Mouse (Mus musculus) right cerebral cortex, adult 18-20 months (tissue): ENCODE results near the gene Mast4.
"Not testable (repeated sequence)": the region's sequence is repeated elsewhere in the genome, so short reads cannot be mapped to it uniquely, and the experiment has no call there.

Experiments
- DNase-seq: peaks from one replicate; pipeline ENCODE4 v3.0.0; 2022; ENCODE audit warnings: mixed read lengths

Gene Mast4

GRCm38 (mm10) chr13:102733063-102733462 is 601.2 kb downstream of the Mast4 start:
- DNase-seq: no peak

- not testable (repeated sequence) for DNase-seq
These were observed 605.3 kb downstream of the Mast4 start for GRCm38 (mm10) chr13:102728951-102729350.

DNA sequence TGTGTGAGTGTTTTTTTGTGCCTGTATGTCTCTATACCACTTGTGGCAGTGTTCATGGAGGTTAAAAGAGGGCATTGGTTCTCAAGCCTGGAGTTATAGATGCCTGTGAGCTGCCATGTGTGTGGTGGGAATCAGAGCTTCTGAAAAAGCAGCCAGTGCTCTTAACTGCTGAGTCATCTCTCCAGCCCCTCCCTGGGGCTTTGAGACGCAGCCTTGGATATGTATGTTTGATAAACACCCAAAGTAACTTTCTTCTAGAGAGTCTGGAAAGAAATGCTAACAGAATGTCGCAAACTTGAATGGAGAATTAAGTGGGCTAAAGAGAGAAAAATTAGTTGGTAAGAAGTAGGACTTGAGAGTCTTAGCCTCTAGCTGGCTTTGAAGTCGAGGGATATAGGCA is 606.3 kb downstream of the Mast4 start:
- no peak for DNase-seq

DNA sequence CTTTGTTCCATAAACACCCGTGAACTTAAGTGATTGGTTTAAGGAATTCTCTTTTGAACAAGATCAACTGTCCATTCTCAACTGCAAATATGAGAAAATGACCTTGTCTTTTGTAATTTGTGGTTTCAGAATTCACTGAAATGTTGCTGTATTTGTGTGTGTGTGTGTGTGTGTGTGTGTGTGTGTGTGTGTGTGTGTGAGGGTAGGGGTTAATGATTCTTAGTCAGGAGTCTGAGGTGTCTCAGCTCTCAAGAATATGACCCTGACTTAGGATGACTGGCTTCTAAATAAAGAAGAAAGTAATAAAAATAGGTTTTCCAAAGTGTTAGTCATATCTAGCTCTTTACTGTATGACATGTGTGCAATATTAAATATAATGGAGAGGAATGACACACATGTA is 607.4 kb downstream of the Mast4 start:
- no peak for DNase-seq

DNA sequence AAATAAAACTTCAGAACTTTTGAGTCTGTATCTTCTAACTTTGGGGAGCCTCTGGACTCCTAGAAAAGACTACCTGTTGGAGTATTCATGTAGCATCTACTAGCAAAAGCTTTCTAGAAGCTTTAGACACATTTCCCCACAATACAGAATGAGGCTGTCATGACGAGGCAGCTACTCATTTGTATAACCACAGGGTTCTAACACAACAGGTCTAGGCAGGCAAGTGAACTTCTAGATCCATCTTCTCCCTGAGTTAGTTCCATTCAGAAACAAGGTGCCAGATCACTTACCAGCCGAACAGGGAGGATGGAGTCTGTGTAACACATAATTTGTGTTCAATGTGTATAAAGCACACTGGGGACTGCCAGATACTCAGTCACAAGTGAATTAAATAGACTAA is 608.4 kb downstream of the Mast4 start:
- DNase-seq: no peak

DNA sequence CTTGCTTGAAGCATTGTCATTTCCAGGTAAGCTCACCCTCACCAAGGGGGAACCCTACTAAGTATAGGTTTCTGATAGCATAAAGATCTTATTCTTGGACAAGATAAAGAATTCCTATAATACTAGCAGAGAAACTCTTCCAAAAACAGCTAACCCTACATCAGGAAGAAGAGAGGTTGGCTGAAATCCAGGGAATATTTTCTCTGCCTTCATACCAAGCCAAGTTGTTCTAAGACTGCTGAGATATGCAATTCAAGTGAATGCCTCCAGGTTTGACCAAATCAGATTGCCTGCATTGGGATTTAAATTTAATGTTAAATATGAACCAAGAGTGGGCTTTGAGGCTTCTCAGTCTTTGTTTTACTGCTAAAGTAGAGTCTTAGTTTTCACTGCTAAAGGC is 608.9 kb downstream of the Mast4 start:
- DNase-seq: no peak

- DNase-seq: no peak
These were observed 617.3 kb downstream of the Mast4 start for GRCm38 (mm10) chr13:102716973-102717372.

GRCm38 (mm10) chr13:102700744-102701143 is 633.6 kb downstream of the Mast4 start:
- no peak for DNase-seq

DNA sequence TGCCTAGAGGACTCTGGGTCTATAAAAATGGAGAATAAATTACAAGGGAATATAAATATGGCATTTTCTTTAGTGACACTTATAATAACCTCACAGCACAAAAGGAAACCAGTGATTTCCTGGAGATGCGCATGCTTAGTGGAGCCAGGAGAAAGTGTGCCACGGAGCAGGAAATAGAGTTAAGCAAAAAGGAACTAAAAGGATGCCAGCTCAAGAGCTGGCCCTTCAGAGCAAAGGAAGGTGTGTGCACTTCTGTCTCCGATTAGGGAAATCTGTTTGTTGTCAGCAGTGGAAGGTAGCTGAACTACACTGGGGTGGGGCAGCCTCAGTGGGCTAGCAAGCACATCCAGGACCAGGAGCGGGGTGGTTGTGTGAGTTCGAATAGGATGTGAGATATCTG is 634.1 kb downstream of the Mast4 start:
- no peak for DNase-seq

DNA sequence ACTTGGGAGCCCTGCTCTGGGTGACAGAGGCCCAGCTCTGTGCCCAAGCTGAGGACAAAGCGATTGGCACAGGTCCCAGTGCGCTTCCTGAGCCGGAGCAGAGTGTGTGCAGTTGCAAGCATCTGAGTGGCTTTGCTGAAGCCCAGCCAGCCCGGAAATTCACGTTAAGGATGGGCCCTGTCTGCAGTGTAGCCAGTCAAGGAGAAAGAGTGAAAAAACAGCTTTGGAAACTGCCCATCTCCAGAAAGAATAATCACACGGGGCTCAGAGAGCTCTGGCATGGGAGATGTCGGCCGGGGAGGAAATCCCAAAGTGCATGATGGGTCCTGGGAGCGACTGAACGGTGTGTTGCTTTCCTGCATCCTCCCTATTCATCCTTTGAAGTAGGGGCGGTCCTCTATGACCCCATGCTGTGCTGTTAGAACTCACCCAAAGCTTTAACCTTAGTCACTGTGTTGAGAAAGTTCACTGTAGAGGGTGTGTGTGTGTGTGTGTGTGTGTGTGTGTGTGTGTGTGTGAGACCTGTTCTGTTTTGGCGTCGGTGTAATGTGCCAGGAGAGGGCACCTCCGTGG is 635.5 kb downstream of the Mast4 start:
- peak; percentile 68 for DNase-seq

GRCm38 (mm10) chr13:102698335-102698734 is 636.0 kb downstream of the Mast4 start:
- DNase-seq: no peak

- no peak for DNase-seq
These were observed 639.0 kb downstream of the Mast4 start for GRCm38 (mm10) chr13:102695121-102695905.

GRCm38 (mm10) chr13:102694154-102694553 is 640.1 kb downstream of the Mast4 start:
- no peak for DNase-seq

DNA sequence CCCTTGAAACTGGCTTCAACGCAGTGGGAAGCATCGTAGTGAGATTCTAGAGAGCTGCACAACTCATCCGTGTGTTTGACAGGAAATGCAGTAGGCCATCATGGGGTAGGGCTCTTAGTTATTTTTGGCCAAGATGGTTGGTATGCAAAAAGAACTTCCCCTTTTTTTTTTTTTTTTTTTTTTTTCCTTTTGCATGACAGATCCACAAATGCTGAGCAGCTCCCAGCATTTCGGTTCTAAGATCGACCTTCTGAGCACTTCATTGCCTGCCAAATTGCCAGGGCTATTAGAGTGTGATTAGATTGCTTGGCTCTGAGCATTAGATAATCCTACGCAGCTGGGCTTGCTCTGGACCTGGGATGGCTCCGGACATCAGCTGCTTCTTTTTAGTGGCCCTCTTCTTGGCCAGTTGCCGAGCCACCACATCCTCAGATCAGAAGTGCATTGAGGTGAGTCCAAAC is 640.9 kb downstream of the Mast4 start, which contains the start of gene Cd180:
Gene Cd180 (plus strand): TSS at position 218 of the 461 bp plus-strand sequence.
- DNase-seq: peak; percentile 4

GRCm38 (mm10) chr13:102691408-102692150 is 642.7 kb downstream of the Mast4 start:
- DNase-seq: no peak

DNA sequence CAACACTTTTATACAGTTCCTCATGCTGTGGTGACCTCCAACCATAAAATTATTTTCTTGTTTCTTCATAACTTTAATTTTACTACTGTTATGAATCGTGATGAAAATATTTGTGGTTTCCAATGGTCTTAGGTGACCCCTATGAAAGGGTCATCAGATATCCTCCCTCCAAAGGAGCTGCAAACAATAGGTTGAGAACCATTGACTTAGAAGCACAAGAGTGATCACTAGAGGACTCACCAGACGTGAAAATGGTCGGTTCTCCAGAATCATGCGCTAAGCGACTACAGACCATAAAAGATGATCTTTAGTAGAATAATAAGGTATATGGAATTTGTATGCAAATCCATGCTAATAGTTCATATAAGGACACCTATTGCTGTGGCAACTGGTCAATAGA is 644.1 kb downstream of the Mast4 start:
- no peak for DNase-seq

DNA sequence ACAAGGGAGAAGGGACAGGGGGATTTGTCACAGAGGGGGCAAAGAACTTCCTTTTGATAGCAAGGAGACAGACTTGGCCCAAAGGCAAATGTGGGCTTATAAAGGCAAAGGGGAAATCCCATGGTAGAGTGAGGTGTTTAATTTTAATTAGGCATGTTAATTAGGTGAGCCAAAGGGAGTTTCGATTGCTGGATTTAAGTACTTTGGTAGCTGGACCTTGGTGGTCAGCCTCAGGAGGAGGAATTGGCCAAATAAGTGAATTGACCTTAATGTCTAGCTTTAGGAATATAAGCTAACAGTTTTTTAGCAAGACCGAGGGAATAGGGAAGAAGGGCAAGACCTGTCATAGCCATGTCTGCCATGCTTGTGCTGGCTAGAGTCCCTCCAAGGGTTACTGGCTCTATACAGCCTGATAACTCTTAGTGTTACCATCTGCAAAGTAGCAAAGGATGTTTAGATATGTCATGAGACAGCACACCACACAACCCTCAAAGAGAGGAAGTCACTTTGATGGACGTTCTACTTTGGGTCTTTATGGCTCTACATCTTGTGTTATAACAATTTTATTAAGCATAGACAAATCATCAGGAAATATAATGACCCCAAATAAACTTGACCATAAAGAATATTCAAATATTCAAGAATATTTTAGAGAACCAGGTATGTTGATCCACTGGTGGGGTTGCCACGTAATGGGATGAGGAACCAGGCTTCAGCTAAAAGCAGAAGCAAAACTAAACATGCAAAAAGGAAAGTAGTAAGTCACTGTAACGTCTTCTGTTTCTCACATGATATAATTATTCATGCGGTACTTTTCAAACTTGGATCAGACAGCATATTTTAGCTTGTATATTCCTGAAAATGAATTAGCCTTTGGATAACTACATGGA is 644.9 kb downstream of the Mast4 start:
- DNase-seq: no peak

DNA sequence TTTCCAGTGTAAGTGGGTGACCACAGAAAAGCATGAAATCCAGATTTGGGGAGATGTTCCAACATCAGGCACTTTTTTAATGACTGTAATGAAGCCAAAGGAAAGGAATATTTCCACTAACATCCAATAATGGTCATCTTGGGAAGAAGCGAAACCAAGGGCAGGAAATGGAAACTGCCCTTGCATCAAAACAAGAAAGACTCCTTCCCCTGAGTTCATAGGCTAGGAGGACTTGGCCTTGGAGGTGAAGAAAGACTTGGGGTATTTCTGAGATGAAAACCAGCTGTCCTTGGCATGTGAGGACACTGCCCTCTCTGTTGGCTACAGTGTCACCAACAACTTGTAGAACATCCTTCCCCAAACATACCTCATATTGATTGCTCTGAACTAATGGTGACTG is 646.2 kb downstream of the Mast4 start:
- DNase-seq: no peak

- DNase-seq: no peak
These were observed 649.4 kb downstream of the Mast4 start for GRCm38 (mm10) chr13:102684890-102685289.
